Mouse (Mus musculus): ENCODE measurements around the gene A630089N07Rik.
"Not testable (repeated sequence)": the region's sequence is repeated elsewhere in the genome, so short reads cannot be mapped to it uniquely, and the experiment has no call there.

A630089N07Rik gene

GRCm38 (mm10) chr16:98081889-98082818, at the start of gene A630089N07Rik:
Gene A630089N07Rik, minus strand, starts transcription at chr16:98082450.
- in situ Hi-C loops (cut with MboI; ENCODE audit: low pct_unique_long_range_greater_than_20kb in 1 of 2, low sequenced_read_pairs in 2 of 2, unreplicated experiment in 1 of 2) = not testable (repeated sequence)

- in situ Hi-C loops (cut with MboI; ENCODE audit: low pct_unique_long_range_greater_than_20kb in 1 of 2, low sequenced_read_pairs in 2 of 2, unreplicated experiment in 1 of 2) = no loop called here
These were observed 24.9 kb upstream of the A630089N07Rik start for GRCm38 (mm10) chr16:98107109-98107508.

GRCm38 (mm10) chr16:98081550-98081888, 731 bp downstream of the A630089N07Rik start:
- in situ Hi-C loops (cut with MboI; ENCODE audit: low pct_unique_long_range_greater_than_20kb in 1 of 2, low sequenced_read_pairs in 2 of 2, unreplicated experiment in 1 of 2) = not testable (repeated sequence)

GRCm38 (mm10) chr16:98081140-98081539, 1.1 kb downstream of the A630089N07Rik start:
- in situ Hi-C loops (cut with MboI; ENCODE audit: low pct_unique_long_range_greater_than_20kb in 1 of 2, low sequenced_read_pairs in 2 of 2, unreplicated experiment in 1 of 2) = not testable (repeated sequence)

GRCm38 (mm10) chr16:98079382-98079781, 2.9 kb downstream of the A630089N07Rik start:
- in situ Hi-C loops (cut with MboI; ENCODE audit: low pct_unique_long_range_greater_than_20kb in 1 of 2, low sequenced_read_pairs in 2 of 2, unreplicated experiment in 1 of 2) = not testable (repeated sequence)

- in situ Hi-C loops (cut with MboI; ENCODE audit: low pct_unique_long_range_greater_than_20kb in 1 of 2, low sequenced_read_pairs in 2 of 2, unreplicated experiment in 1 of 2) = no loop called here
These were observed 40.6 kb downstream of the A630089N07Rik start for GRCm38 (mm10) chr16:98041676-98042075.

- in situ Hi-C loops (cut with MboI; ENCODE audit: low pct_unique_long_range_greater_than_20kb in 1 of 2, low sequenced_read_pairs in 2 of 2, unreplicated experiment in 1 of 2) = not testable (repeated sequence)
These were observed 47.3 kb downstream of the A630089N07Rik start for GRCm38 (mm10) chr16:98034971-98035370.

- in situ Hi-C loops (cut with MboI; ENCODE audit: low pct_unique_long_range_greater_than_20kb in 1 of 2, low sequenced_read_pairs in 2 of 2, unreplicated experiment in 1 of 2) = not testable (repeated sequence)
These were observed 56.1 kb downstream of the A630089N07Rik start for GRCm38 (mm10) chr16:98026186-98026585.

GRCm38 (mm10) chr16:98022657-98023345, 59.4 kb downstream of the A630089N07Rik start:
- in situ Hi-C loops (cut with MboI; ENCODE audit: low pct_unique_long_range_greater_than_20kb in 1 of 2, low sequenced_read_pairs in 2 of 2, unreplicated experiment in 1 of 2) = no loop called here

- in situ Hi-C loops (cut with MboI; ENCODE audit: low pct_unique_long_range_greater_than_20kb in 1 of 2, low sequenced_read_pairs in 2 of 2, unreplicated experiment in 1 of 2) = no loop called here
These were observed 60.2 kb downstream of the A630089N07Rik start for GRCm38 (mm10) chr16:98022081-98022480.

GRCm38 (mm10) chr16:97997383-97997731, 84.9 kb downstream of the A630089N07Rik start:
- in situ Hi-C loops (cut with MboI; ENCODE audit: low pct_unique_long_range_greater_than_20kb in 1 of 2, low sequenced_read_pairs in 2 of 2, unreplicated experiment in 1 of 2) = not testable (repeated sequence)

- in situ Hi-C loops (cut with MboI; ENCODE audit: low pct_unique_long_range_greater_than_20kb in 1 of 2, low sequenced_read_pairs in 2 of 2, unreplicated experiment in 1 of 2) = no loop called here
These were observed 85.5 kb downstream of the A630089N07Rik start, which contains the start of gene B230307C23Rik for GRCm38 (mm10) chr16:97996616-97997382. Gene B230307C23Rik, plus strand, starts transcription at chr16:97997315.

GRCm38 (mm10) chr16:97995849-97996615, 86.2 kb downstream of the A630089N07Rik start:
- in situ Hi-C loops (cut with MboI; ENCODE audit: low pct_unique_long_range_greater_than_20kb in 1 of 2, low sequenced_read_pairs in 2 of 2, unreplicated experiment in 1 of 2) = no loop called here

- in situ Hi-C loops (cut with MboI; ENCODE audit: low pct_unique_long_range_greater_than_20kb in 1 of 2, low sequenced_read_pairs in 2 of 2, unreplicated experiment in 1 of 2) = not testable (repeated sequence)
These were observed 89.8 kb downstream of the A630089N07Rik start for GRCm38 (mm10) chr16:97992477-97992876.

- in situ Hi-C loops (cut with MboI; ENCODE audit: low pct_unique_long_range_greater_than_20kb in 1 of 2, low sequenced_read_pairs in 2 of 2, unreplicated experiment in 1 of 2) = no loop called here
These were observed 90.7 kb downstream of the A630089N07Rik start for GRCm38 (mm10) chr16:97991517-97991916.

GRCm38 (mm10) chr16:97984589-97984988, 97.7 kb downstream of the A630089N07Rik start:
- in situ Hi-C loops (cut with MboI; ENCODE audit: low pct_unique_long_range_greater_than_20kb in 1 of 2, low sequenced_read_pairs in 2 of 2, unreplicated experiment in 1 of 2) = no loop called here

GRCm38 (mm10) chr16:97981362-97981761, 100.9 kb downstream of the A630089N07Rik start:
- in situ Hi-C loops (cut with MboI; ENCODE audit: low pct_unique_long_range_greater_than_20kb in 1 of 2, low sequenced_read_pairs in 2 of 2, unreplicated experiment in 1 of 2) = no loop called here

- in situ Hi-C loops (cut with MboI; ENCODE audit: low pct_unique_long_range_greater_than_20kb in 1 of 2, low sequenced_read_pairs in 2 of 2, unreplicated experiment in 1 of 2) = no loop called here
These were observed 104.5 kb downstream of the A630089N07Rik start for GRCm38 (mm10) chr16:97977722-97978121.
